In the genomic region with DNA sequence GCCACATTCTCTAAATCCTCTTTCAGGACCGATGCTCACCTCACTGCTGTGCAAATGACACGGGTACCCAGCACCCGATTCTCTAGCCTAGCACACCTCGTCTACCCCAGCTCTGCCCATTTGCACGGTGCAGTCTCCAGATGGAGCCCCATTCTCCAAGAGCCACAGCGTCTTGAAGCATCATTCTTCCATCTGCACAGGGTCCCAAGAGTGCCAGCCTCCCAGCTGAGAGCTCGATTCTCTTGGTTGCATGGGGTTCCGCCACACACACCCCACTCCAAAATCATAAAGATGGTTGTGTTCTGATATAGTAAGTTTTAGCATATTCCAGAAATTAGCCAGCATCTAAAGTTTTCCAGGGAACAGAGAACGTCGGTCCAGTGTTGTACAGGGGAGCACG, we compare ENCODE assay signal across 9 mouse cellular contexts. TPM values are rescaled to one million over a fixed set of nuclear protein-coding genes. Genes with fewer than 3 reads are reported as not detected.
DNase-seq lines count a peak whose midpoint lies in the region; ATAC-seq lines count a peak whose summit lies in the region.
"Had no signal": no experiment of that assay in that cellular context is flagged by ENCODE, and none has a peak within 500 bp of the region (broad histone marks: within the 10 kb centered on the region; RNA-seq: fewer than 3 reads in every experiment).

No protein-coding gene starts in this region.

- H3K27me3 ChIP-seq in kidney, embryonic 14.5 days (ENCODE audit: control insufficient read depth, insufficient read depth, low read length) = peaks cover 8% of the 10 kb centered on the region
- H3K27me3 ChIP-seq in embryonic facial prominence, embryonic 13.5 days = peaks cover 57% of the 10 kb centered on the region
- 0 out of 2 replicates have a peak, but pooled peaks cover 4% of the 10 kb centered on the region for H3K27me3 ChIP-seq in intestine, embryonic 16.5 days (replicated peaks; ENCODE audit: control insufficient read depth, insufficient read depth, low read length)
- peaks cover 65% of the 10 kb centered on the region for H3K27me3 ChIP-seq in neural tube, embryonic 13.5 days

- no peaks in the 10 kb centered on the region for H3K9me3 ChIP-seq in kidney, embryonic 14.5 days (ENCODE audit: control insufficient read depth, low read length)
- H3K9me3 ChIP-seq in embryonic facial prominence, embryonic 13.5 days = no peaks in the 10 kb centered on the region
- no peaks in the 10 kb centered on the region for H3K9me3 ChIP-seq in intestine, embryonic 16.5 days (ENCODE audit: control insufficient read depth, low read length)
- no peaks in the 10 kb centered on the region for H3K9me3 ChIP-seq in neural tube, embryonic 13.5 days

- H3K4me2 ChIP-seq in kidney, embryonic 14.5 days (replicated peaks; ENCODE audit: low read depth, low read length) = peak overlapping the region; percentile 57
- peak overlapping the region; percentile 59 for H3K4me2 ChIP-seq in embryonic facial prominence, embryonic 13.5 days
- peak overlapping the region; percentile 53 for H3K4me2 ChIP-seq in intestine, embryonic 16.5 days (ENCODE audit: low read depth, low read length)
- H3K4me2 ChIP-seq in neural tube, embryonic 13.5 days = peak overlapping the region; percentile 50

- H3K27ac ChIP-seq in kidney, embryonic 14.5 days (ENCODE audit: low read depth, low read length) = no peak overlapping the region
- H3K27ac ChIP-seq in embryonic facial prominence, embryonic 13.5 days = peak overlapping the region; percentile 3; the same call in 1 of the 2 replicates
- H3K27ac ChIP-seq in intestine, embryonic 16.5 days (ENCODE audit: low read length) = no peak overlapping the region
- no peak overlapping the region for H3K27ac ChIP-seq in neural tube, embryonic 13.5 days (replicated peaks)

- no peaks in the 10 kb centered on the region for H3K36me3 ChIP-seq in kidney, embryonic 14.5 days (ENCODE audit: control insufficient read depth, insufficient read depth, low read length)
- H3K36me3 ChIP-seq in embryonic facial prominence, embryonic 13.5 days = no peaks in the 10 kb centered on the region; the same call in 1 of the 2 replicates
- no peaks in the 10 kb centered on the region for H3K36me3 ChIP-seq in intestine, embryonic 16.5 days (ENCODE audit: control insufficient read depth, insufficient read depth, low read length)
- no peaks in the 10 kb centered on the region for H3K36me3 ChIP-seq in neural tube, embryonic 13.5 days

- peak overlapping the region; percentile 18; the same call in 1 of the 2 replicates for H3K9ac ChIP-seq in kidney, embryonic 14.5 days (ENCODE audit: low read depth, low read length)
- H3K9ac ChIP-seq in embryonic facial prominence, embryonic 13.5 days = peak overlapping the region; percentile 47
- H3K9ac ChIP-seq in intestine, embryonic 16.5 days (ENCODE audit: low read depth, low read length) = peak overlapping the region; percentile 50; the same call in 1 of the 2 replicates
- H3K9ac ChIP-seq in neural tube, embryonic 13.5 days = peak overlapping the region; percentile 51; the same call in 1 of the 2 replicates

- ATAC-seq in kidney, embryonic 14.5 days (ENCODE audit: low FRiP score, low TSS enrichment) = no peak
- no peak for ATAC-seq in embryonic facial prominence, embryonic 13.5 days (ENCODE audit: insufficient number of reproducible peaks, insufficient read depth, low FRiP score, low TSS enrichment, low read depth)
- ATAC-seq in intestine, embryonic 16.5 days = no peak
- ATAC-seq in neural tube, embryonic 13.5 days (ENCODE audit: low read depth) = peak; percentile 30; the same call in 1 of the 2 replicates

- H3K4me1 ChIP-seq in kidney, embryonic 14.5 days (ENCODE audit: control insufficient read depth, insufficient read depth, low read length) = peaks cover 16% of the 10 kb centered on the region
- H3K4me1 ChIP-seq in embryonic facial prominence, embryonic 13.5 days = peaks cover 40% of the 10 kb centered on the region
- peaks cover 22% of the 10 kb centered on the region for H3K4me1 ChIP-seq in intestine, embryonic 16.5 days (ENCODE audit: control insufficient read depth, insufficient read depth, low read length)
- peaks cover 40% of the 10 kb centered on the region for H3K4me1 ChIP-seq in neural tube, embryonic 13.5 days (replicated peaks)

- H3K4me3 ChIP-seq in kidney, embryonic 14.5 days (ENCODE audit: low read length) = peak overlapping the region; percentile 28
- peak overlapping the region; percentile 30 for H3K4me3 ChIP-seq in embryonic facial prominence, embryonic 13.5 days
- peak overlapping the region; percentile 29 for H3K4me3 ChIP-seq in intestine, embryonic 16.5 days (ENCODE audit: low read length)
- H3K4me3 ChIP-seq in neural tube, embryonic 13.5 days = peak overlapping the region; percentile 19

- DNase-seq in kidney, adult 8-10 months = no peak
- no peak for DNase-seq in gastrocnemius, adult 18-20 months (ENCODE audit: low spot score)
- no peak for DNase-seq in urinary bladder, postnatal 10 days (ENCODE audit: low spot score)
- no peak for DNase-seq in urinary bladder, postnatal 36 days (ENCODE audit: low spot score in 2 of 2)

- WGBS in kidney, embryonic 14.5 days = 5% methylated on average over 11 of the region's 11 CpGs
- WGBS in embryonic facial prominence, embryonic 13.5 days = 3% methylated on average over 11 of the region's 11 CpGs
- WGBS in intestine, embryonic 16.5 days = 7% methylated on average over 11 of the region's 11 CpGs
- 2% methylated on average over 11 of the region's 11 CpGs for WGBS in neural tube, embryonic 13.5 days

RNA-seq across cellular contexts. Expression of gene Trhr2, which starts 17.2 kb away (rescaled TPM):
- not detected in 2 replicates for polyA plus RNA-seq in kidney, embryonic 14.5 days (2014; fragmentation: Nextera tagmentation; extraction: Ambion mirVana)
- polyA plus RNA-seq in embryonic facial prominence, embryonic 13.5 days (2015; fragmentation: Nextera tagmentation; extraction: Ambion mirVana) = 0.26 and 0.66 TPM in 2 replicates
- polyA plus RNA-seq in intestine, embryonic 16.5 days (2015; fragmentation: Nextera tagmentation; extraction: Ambion mirVana) = not detected in 2 replicates
- not detected in 2 replicates for polyA plus RNA-seq in neural tube, embryonic 13.5 days (2015; fragmentation: Nextera tagmentation; extraction: Ambion mirVana)
- total RNA-seq in gastrocnemius, adult 18-20 months (2021) = not detected
- polyA plus RNA-seq: inflammation-experienced regulatory T-cells, adult 6 months had no signal

RNA-seq across cellular contexts. Expression of gene Zc3h18, which starts 33.1 kb away (rescaled TPM):
- 35.7 and 43.8 TPM in 2 replicates for polyA plus RNA-seq in kidney, embryonic 14.5 days (2014; fragmentation: Nextera tagmentation; extraction: Ambion mirVana)
- polyA plus RNA-seq in embryonic facial prominence, embryonic 13.5 days (2015; fragmentation: Nextera tagmentation; extraction: Ambion mirVana) = 54.8 and 59.1 TPM in 2 replicates
- polyA plus RNA-seq in intestine, embryonic 16.5 days (2015; fragmentation: Nextera tagmentation; extraction: Ambion mirVana) = 40.5 and 43.1 TPM in 2 replicates
- polyA plus RNA-seq in neural tube, embryonic 13.5 days (2015; fragmentation: Nextera tagmentation; extraction: Ambion mirVana) = 37.0 and 43.6 TPM in 2 replicates
- 10 to 100 TPM; 26.5 to 27.9 TPM for total RNA-seq in gastrocnemius, adult 18-20 months (2021)
